Mouse (Mus musculus): Measurements from ENCODE around the gene Sdhb.
A peak's percentile ranks its signal among the peaks of the same experiment; 100 is the strongest.

Gene Sdhb

DNA sequence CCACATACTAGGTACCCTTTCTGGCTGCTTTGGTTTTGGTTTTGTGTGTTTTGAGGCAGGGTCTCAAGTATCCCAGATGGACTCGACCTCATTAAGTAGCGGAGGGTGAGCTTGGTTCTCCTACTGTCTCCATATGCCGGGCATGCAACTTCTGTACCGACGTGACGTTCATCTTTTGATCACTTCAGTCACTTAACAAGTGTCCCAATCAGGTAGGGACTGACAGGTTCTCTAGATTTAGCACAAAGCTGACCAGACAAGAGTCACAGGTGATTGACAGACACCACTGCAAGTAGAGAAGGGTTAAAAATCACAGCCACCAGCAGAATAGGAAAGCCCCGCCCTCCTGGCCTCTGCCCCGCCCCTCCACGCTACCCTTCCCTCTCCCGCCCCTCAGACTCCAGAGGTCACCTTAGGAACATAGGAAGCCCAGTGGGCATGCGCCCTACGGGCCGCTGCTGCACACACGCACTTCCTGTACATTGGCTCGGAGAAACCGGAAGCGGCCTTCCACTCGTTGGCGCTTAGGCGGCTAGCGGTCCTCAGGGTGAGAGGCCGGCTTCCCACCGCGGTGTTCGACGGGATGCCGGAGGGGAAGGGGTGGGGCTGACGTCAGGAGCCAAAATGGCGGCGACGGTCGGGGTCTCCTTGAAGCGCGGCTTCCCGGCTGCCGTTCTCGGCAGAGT lies at the start of gene Sdhb:
Sdhb (plus strand) TSS at position 423 of the 686 bp plus-strand sequence.
- peak; percentile 99 for DNase-seq (ENCODE audit: low read depth)

DNA sequence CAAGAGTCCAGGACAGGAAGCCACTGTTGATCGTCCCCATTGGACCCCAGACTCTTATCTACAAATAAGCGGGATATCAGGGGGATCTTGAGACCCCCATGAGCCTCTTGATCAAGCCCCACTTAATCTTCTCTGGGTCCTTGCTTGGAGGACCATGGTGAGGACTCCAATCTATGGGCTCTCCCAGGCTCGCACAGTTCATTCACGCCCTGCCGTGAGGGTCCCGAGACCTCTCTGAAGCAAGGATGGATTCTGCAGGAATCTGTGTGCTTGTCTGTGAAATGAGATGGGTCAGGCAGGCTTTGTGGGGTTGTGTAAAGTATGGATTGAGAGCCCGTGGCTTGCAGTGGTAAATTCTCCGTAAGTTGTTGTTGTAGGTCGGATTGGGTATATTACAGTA lies 49.6 kb upstream of the Sdhb start:
- DNase-seq (ENCODE audit: low read depth): no peak

DNA sequence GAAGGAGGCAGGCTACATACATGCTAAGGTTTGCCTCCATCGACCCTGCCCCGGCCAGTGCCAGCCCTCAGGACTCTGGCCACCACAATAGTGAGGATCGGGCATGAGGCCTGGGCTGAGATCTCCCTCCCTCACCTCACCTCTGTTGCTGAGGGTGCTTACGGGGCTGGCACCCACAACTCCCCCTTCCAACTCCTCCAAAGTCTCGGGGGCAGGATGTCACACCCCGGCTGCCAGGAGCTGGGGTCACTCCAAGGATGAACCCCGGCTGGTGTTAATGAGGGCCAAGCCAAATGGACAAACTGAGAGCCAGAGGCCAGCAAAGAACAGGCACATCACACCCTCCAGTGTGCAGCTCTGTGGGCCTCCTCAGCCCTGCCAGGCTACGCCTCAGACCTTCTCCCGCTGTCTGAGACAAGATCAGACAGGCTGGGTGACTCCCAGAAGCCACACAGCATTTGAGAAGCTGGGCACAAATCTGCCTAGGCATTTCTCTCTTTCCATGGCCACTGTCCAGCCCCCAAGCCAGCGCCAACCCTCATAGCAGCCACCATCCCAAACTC lies 48.7 kb upstream of the Sdhb start:
- no peak for DNase-seq (ENCODE audit: low read depth)

DNA sequence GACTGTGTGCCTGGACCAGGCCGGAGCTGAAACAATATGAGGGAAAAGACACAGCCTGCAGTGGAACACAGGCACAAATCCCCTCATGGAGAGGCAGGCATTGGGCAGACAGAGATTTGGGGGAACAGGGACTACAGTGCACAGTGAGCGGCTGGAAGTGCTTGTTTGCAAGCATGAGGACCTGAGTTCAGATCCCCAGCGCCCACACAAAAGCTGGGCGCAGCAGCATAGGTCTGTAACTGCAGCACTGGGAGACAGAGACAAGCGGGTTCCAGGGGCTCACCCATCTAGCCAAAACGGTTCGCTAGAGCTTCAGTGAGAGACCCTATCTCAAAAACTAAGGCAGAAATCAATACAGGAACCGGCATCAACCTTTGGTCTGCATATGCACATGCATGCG lies 47.4 kb upstream of the Sdhb start:
- no peak for DNase-seq (ENCODE audit: low read depth)

DNA sequence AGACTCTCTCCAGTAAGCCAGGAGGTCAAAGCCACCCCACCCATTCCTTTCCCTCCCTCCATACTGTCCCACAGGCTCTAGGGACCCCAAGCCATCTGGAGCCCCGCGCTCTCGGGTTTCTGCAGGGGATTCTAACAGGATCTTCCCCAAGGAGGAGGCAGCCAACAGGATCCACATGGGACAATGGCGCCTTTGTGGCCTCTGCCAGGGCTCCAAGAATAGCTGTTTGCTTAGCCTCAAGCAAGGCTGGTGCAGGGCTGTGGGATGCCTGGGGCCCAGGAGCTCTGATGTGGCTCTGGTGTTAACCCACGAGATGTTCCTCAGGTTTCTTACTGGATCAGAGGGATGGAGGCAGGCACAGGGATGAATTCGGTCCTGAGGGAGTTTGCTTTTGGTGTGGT lies 46.3 kb upstream of the Sdhb start:
- DNase-seq (ENCODE audit: low read depth): no peak

DNA sequence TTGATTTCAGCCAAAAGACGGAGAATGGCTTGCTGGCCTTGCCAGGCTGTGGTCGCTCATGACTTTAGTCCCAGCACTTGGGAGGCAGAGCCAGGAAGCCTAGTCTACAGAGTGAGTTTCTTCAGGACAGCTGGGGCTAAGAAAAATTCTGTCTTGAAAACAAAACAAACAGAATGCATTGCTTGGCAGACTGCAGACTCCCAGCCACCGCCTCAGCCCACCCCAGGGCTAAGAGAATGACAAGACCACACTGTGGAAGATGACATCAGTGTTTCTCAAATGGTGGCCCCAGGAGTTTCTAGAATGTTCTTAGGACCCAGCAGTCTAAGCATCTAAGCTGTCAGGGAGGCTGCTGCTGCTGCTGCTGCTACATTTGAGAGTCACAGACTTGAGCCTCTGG lies 45.8 kb upstream of the Sdhb start:
- no peak for DNase-seq (ENCODE audit: low read depth)

DNA sequence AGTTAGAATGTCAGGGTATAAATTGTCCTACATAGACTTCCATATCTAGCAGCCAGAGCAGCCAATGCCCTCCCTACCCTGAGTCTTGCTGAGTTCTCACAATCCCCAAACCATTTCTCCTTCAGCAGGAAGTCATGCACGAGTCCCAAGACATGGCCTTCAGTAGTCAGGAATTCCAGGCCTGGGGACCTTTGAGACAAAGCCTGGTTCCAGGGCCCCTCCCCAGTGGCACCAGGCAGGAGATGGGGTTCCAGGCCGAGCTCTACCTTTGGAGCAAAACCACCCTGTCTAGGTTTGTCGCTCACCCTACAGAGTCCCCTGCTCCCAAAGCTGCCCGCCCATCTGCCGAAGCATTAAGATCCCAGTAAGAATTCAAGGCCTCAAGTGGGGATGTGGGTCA lies 44.7 kb upstream of the Sdhb start:
- no peak for DNase-seq (ENCODE audit: low read depth)

DNA sequence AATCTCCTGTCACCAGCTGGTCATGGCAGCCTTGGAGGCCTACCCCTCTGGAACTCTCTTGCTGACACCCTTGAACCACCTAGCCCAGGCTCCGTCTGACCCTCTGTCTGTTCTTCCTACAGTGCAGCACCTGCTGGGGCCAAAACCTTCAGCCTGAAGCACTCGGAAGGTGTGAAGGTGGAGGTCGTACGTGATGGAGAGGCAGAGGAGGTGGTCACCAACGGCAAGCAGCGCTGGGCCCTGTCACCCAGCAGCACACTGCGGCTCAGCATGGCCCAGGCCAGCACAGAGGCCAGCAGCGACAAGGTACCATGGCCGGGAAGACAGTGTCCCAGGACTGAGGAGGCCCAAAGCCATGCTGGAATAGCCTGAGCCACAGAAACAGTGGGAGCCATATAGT lies 43.6 kb upstream of the Sdhb start:
- DNase-seq (ENCODE audit: low read depth): no peak

DNA sequence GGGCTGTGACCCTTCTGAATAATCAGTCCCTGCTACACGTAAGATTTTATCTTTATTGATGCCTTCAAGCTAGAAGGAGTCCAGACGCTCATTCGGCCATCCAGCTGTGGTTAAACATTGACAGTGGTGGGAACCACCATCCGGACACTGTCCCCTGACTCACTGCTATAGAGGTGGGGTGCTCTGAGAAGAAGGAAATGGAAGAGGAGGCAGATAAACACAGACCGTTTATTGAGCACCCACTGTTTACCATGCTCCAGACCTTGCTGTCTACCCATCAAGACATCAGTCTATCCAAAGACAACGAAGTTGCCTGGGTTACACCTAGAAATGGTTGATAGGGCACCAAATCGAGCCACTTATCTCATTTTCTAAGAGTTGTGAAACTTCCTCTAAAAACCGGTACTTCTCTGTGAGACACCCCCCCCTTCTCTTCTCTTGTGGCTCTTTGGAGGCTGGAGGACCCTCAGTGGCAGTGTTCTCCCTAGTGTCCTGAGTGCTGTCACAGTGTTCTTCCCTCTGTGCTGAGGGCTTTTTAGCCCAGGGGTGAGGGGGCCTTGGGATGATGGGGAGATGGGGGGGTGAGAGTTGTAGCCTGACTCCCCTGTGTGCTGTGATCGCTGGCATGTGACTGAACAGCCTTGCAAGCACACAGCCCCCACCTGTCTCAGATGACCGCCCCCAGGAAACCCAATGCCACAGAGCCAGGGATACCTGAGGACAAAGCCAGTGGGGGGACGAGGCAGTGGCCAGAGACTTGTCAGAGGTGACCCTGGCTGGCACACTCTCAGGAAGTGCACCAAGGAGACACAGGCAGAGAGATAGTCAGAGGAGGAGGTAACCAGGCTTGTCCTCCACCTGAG lies 40.8 kb upstream of the Sdhb start:
- DNase-seq (ENCODE audit: low read depth): peak; percentile 81

DNA sequence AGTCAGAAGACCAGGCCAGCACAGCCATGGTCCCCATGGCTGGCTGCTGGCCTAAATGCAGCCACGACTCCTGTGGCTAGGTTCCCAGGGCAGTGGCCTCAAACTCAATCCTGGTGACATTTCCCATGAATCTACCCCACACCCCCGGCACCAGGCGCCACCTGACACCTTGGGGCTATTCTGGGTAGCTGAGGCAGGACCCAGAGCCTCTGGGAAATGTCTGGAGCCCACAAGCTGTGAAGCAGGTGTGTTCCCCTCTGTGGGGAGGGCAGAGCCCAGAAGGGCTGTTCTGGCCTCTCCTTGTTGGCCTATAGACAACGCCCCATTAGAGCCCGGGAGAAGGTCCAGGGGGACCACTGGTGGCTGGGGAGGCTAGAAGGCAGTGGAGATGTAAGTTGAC lies 38.5 kb upstream of the Sdhb start:
- DNase-seq (ENCODE audit: low read depth): no peak

DNA sequence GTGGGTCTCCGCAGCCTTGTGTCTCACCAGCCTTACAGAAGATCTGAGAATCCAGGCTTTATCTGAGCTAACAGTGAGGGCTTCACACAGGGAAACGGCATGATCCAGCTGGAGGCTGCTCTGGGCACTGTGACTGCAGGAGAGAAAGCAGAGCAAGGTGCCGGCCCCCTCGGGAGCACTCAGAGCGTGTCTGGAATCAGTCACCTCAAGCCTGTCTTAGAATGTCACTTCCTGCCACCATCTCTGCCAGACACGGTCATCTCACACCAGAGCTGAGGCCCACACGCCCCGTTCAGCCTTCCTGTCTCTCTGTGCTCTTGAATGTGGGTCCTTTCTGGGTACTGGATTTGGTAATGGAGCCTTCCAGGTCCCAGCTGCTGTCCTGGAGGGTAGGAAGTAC lies 35.4 kb upstream of the Sdhb start:
- DNase-seq (ENCODE audit: low read depth): no peak

DNA sequence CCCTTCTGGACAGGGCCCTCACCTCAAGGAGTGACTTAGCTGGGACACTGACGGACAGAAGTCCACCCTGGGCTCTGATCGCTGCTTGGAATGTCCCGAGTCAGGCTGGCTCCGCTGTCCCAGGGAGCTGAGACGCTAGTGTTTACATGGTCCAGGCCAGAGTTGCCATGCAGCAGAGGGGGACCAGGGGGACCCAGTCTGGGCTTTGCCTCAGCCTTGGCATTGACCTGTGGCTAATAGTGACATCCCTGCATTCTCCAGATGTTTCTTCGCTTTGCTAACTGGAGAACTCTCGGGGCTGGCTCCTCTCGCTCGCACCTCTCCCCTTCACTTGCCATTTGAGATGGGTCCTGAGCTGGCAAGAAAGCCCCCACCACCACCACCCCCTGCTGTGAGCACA lies 32.7 kb upstream of the Sdhb start:
- no peak for DNase-seq (ENCODE audit: low read depth)

DNA sequence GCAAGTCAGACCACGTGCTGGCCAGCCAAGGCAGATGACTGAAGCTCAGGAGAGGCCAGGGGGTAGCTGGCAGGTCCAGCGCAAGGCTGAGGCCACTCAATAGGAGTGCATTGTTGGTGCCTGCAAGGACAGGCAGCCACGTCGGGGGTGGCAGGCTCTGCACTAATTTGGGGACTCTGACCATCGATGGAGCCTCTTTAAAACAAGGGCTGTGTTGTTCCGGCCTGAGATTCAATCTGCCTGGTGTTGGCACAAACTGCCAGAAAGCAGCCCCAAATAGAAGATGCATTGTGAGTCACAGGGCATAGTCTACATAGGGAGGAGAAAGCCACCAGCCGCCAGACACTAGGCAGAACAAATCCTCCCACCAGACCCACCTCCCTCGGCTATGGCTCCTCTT lies 31.3 kb upstream of the Sdhb start:
- DNase-seq (ENCODE audit: low read depth): no peak

DNA sequence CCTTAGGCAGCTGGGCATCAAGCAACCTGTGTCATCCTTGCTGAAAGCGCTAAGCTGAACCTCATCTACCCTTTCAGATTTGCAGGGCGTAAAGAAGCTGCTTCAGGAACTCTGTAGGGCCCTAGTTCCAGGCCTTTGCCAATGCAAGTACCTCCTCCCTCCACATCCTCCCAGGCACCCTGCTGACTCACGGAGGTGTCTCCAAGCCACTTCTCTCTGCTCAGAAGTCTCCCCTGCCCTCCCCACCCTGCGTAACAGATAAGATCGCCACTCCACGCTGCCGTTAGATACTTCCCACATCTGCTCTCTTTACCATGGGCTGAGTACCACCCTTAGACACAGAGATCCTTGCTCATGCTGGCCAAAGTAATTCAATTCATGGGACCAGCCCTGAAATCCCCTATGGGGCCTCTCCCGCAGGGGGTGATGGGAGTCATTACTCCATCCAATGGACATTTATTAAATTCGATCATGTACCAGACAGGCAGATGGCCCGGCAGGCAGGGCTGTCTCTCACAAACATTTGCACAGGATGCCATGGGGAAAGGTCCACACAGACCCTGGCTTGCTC lies 30.0 kb upstream of the Sdhb start:
- peak; percentile 87 for DNase-seq (ENCODE audit: low read depth)

DNA sequence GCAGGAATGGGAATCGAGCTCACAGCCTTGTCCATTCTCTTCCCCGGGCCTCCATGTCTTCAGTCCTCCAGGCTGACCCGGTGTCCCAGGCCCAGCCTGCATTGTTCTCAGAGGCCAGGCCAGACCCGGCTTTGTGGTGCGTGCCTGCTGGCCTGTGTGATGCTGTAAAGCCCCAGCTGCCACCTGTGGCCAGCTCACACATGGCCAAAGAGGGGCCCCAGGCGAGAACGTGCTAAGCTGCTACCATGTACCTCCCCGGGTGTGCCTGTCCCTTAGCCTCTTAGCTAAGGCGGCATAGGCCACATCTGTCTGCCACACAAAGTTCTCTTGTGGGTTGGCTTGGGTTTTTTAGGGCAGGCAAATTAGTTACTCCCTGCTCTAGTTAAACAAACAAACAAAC lies 25.4 kb upstream of the Sdhb start:
- no peak for DNase-seq (ENCODE audit: low read depth)

DNA sequence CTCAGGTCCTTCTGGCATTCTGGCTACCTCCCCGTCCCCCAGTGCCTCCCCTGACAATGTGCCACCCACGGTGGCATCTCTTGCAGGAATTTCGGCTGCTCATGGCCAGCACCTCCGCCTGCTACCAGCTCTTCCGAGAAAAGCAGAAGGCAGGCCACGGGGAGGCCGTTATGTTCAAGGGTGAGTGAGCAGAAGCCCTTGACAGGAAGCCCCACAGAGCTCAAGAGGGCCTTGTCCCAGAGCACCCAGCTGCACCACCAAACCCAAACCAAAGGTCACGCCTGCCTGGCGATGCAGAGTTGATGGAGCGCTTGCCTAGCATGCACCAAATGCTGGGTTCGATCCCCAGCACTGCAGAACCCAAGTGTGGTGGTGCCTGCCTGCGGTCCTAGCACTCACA lies 16.6 kb upstream of the Sdhb start:
- no peak for DNase-seq (ENCODE audit: low read depth)

DNA sequence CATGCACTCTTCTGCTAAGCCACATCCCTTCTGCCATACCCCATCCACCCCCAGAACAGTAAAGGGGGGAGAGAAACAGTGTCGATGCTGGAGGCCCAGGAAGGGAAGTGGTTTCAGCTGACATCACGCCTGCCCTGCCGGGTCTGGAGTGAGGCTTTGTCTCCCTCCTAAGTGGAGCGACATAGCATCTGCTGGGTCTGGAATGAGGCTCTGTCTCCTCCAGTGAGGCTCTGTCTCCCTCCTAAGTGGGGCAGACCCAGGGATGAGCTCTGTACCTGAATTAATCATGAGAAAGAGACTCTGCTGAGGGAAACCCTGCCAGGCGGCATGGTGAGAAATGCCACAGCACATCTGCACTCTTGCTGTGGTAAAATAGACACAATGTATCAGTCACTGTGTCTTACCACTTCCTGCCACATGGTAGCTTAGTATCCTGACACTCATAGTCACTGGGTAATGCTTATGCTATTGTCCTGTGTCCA lies 16.0 kb upstream of the Sdhb start:
- peak; percentile 92 for DNase-seq (ENCODE audit: low read depth)

DNA sequence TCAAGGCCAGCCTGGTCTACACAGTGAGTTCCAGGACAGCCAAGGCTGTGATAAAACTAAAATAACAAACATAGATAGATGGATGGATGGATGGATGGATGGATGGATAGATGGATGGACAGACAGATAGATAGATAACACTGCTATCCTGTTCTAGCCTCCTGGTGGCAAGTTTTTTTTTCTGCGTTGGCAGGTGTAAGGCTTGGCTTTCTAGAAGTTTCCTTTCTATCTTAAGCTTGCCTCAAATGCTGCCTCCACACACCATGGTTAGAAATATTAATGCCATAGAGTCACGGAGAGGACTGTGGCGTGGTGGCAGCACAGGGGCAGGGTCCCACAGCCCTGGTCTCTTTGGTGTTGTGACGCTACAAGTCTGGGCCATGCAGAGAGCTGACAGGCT lies 15.4 kb upstream of the Sdhb start:
- no peak for DNase-seq (ENCODE audit: low read depth)

DNA sequence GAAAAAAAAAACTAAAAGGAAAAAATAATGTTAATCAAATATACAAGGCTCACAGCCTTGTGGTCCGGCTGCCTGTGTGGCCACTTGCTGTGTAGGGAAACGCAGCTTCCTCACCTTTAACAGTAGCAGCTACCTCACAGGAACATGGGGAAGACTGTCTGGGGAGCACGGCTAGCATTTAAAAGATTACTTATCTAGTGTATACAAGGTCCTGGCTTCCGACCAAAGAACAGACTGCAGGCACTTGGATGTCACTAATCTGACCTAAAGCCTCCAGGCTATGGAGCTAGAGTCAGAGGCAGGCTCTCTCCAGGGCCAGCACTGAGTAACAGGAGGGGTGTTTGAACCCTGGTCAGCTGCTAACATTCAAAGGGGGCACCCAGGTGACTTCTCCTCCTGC lies 15.0 kb upstream of the Sdhb start:
- DNase-seq (ENCODE audit: low read depth): no peak

DNA sequence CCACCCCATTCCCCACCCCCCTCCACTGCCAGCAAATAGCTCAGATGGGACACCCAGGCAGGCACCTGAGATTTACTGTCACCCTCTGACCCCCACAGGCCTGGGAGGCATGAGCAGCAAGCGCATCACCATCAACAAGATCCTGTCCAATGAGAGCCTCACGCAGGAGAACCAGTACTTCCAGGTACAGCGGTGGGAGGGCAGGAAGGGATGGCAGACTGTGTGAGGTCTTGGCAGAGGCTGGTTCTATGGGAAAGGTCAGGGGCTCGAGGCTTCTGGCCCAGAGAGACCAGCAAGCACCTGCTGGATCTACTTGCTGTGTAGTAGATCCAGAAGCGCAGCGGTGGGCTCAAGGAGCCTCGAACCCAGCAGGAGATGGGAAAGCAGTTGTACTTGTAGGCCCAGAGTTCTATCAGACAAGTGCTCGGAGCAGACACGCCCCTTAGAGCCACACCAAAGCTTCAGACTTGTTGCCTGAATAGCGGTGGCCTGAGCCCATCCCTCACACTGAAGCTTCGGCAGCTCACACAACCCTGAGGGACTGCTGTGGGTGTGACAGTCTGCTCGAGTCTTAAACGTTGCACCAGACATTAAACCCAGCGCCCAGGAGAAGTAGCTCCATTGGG lies 14.3 kb upstream of the Sdhb start:
- DNase-seq (ENCODE audit: low read depth): peak; percentile 47

DNA sequence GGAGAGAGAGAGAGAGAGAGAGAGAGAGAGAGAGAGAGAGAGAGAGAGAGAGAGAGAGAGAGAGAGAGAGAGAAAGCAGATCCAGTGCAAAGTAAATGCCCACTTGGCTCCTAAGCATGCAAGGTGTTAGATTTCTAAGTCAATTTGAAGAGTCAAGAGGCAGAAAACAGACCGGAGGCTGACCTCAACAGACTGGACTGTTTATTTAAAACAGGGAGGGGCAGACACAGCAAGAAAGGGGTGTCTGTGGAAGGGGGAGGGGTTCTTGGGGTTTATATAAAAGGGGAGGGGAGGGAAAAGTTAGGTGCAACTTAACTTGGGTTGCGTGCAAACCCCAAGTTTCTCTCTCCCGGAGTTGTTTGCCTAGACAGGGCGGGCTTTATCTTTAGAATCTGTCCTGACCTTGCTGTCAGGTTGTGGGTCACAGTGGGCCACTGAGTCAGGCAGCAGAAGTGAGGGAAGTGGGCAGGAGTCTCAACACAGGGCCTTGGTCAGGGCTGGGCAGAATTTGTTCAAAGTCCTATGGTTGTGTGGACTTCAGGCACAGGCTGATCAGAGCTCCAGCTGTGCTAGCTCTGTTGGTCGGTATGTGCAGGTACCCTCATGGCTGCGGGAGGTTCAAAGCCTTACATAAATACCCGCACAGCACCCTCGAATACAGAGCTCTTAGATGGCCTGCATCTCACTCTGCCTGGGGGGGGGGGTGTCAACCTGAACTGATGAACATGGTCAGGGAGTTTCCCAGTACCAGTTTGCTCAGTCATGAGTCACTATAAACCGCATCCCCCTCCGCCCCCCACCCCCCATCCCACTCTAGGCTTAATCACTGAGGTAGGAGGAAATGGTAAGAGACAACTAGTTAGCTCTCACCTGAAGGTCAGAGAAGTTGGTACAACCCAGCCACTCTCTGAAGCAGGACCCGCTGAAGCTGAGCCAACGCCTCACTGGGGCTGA lies 13.2 kb upstream of the Sdhb start:
- peak; percentile 88 for DNase-seq (ENCODE audit: low read depth)

Measured in 416B (cell line).